Mouse (Mus musculus) stomach, postnatal 0 days (tissue): ENCODE data around the gene Nedd9.

Source experiments
- CTCF ChIP-seq: IDR thresholded peaks from 2 replicates; pipeline ENCODE4 v1.5.1; 2016; ENCODE audit warnings: antibody characterized with exemption, low read depth, mild to moderate bottlenecking, moderate library complexity
- EP300 ChIP-seq: optimal IDR thresholded peaks from 2 replicates; pipeline ENCODE3; 2016; ENCODE audit warnings: antibody characterized with exemption

DNA sequence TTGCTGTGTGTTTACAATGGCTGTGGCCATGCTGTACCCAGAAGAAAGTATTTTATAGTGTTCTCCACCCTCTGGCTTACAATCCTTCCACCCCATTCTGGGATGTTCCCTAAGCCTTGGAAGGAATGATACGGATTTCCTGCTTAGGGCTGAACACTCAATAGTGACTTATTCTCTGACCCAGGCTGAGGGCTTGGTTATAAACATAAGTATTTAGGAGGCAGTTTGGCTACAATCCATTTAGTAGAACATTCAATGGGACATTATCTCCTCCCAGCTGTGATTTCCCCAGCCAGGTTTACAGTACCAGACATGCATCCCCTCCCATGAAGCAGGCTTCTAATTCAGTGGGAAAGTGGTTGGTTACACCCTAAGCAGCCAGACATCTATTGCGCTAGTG, 17.3 kb upstream of the Nedd9 start:
- TF ChIP-seq CTCF (no peak), EP300 (no peak)
